Mouse (Mus musculus) olfactory bulb, adult 2 months (tissue): ENCODE measurements around the gene Ssbp1.

ENCODE experiments used
- CTCF ChIP-seq: fragments of 200-500 bp; IDR thresholded peaks from 2 replicates; pipeline ENCODE4 v1.5.1; 2012; ENCODE audit warnings: low read depth, mild to moderate bottlenecking, low read length, moderate library complexity; ENCODE audit not compliant: insufficient read depth
- POLR2A ChIP-seq: fragments of 200-500 bp; IDR thresholded peaks from 2 replicates; pipeline ENCODE4 v1.6.1; 2012; ENCODE audit warnings: mild to moderate bottlenecking, low read depth, low read length, moderate library complexity; ENCODE audit not compliant: insufficient read depth

DNA sequence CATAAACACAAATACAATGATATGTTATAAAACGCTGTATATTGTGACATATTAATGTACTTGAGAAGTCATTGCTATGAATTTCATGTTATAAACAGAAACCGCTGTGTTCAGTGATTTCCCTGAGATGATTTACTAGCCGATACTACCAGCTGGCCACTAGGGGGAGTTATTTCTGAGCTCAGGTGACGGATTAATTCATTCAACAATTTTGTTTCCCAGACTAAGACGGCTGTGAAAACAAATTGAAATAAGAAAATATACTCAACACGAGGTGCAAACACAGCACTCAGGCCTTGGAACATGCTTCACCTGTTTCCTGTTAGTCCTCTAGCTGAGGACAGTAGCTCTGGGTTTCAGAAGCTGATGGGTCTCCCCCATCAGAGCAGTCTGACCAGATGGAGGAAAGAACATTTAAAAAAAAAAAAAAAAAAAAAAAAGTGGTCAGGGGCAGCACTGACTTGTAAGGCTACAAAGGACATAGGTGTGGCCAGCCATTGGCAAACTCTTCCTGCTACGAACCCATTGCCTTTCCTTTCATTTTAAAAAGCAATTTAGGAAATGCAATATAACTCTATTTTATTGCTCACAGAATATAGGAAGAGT lies 16.6 kb upstream of the Ssbp1 start:
- TF ChIP-seq POLR2A (no peak), CTCF (no peak)
